Mouse (Mus musculus) stomach, embryonic 16.5 days (tissue): ENCODE data around the gene Gprasp2. TPM values are rescaled to one million over a fixed set of nuclear protein-coding genes. Genes with fewer than 3 reads are reported as not detected.

Experiments
- polyA plus RNA-seq: library from polyadenylated mRNA; unstranded; fragments of >200 nt; fragmentation: Nextera tagmentation; extraction: Ambion mirVana; gene quantifications from 2 replicates; pipeline ENCODE4 v1.2.1, GENCODE M21; 2015

Gprasp2 gene
- polyA plus RNA-seq, 1 experiment from 2014 or later = 21.0 TPM

Other genes starting within 250 kb of the Gprasp2 start
- gene Nxf7, start 240.3 kb upstream of the Gprasp2 start, polyA plus RNA-seq = not detected in 2 replicates
- gene Prame, start 211.3 kb upstream of the Gprasp2 start, polyA plus RNA-seq = not detected in 2 replicates
- gene Tcp11x2, start 145.2 kb upstream of the Gprasp2 start, polyA plus RNA-seq = 0.08 TPM in 1 of 2 replicates, not detected in the other
- gene Tmsb15a, start 113.8 kb upstream of the Gprasp2 start, polyA plus RNA-seq = not detected in 2 replicates
- 7.8 and 8.5 TPM in 2 replicates for gene Armcx5, start 96.3 kb upstream of the Gprasp2 start, polyA plus RNA-seq
- gene Gprasp1, start 96.3 kb upstream of the Gprasp2 start, polyA plus RNA-seq = 36.1 and 41.4 TPM in 2 replicates
- 34.9 and 37.4 TPM in 2 replicates for gene Bhlhb9, start 41.4 kb upstream of the Gprasp2 start, polyA plus RNA-seq
- gene Arxes2, start 154.8 kb downstream of the Gprasp2 start, polyA plus RNA-seq = 45.1 and 55.0 TPM in 2 replicates
- gene Arxes1, start 194.3 kb downstream of the Gprasp2 start, polyA plus RNA-seq = 22.1 and 26.9 TPM in 2 replicates
- 80.4 and 92.3 TPM in 2 replicates for gene Bex2, start 229.2 kb downstream of the Gprasp2 start, polyA plus RNA-seq
- gene Nxf3, start 246.2 kb downstream of the Gprasp2 start, polyA plus RNA-seq = not detected in 2 replicates